Mouse (Mus musculus) intestine, embryonic 16.5 days (tissue): ENCODE data around the gene Tbx10. TPM values are rescaled to one million over a fixed set of nuclear protein-coding genes. Genes with fewer than 3 reads are reported as not detected.
A peak's percentile ranks its signal among the peaks of the same experiment; 100 is the strongest.

Experiments used
- ATAC-seq: fragments of 200-750 bp; cut with Nextera tagmentation; 2 replicates; pipeline ENCODE4 v1.8.0; 2017; ENCODE audit warnings: moderate TSS enrichment, moderate library complexity
- H3K27ac ChIP-seq: fragments of 300-500 bp; sonication (generic); 2 replicates; pipeline ENCODE4 v1.5.1; 2014; ENCODE audit warnings: mild to moderate bottlenecking, low read length
- H3K27me3 ChIP-seq: fragments of 300-500 bp; sonication (generic); replicated peaks from 2 replicates; pipeline ENCODE4 v1.6.1; 2014; ENCODE audit warnings: low read length, control low read depth, mixed read lengths; ENCODE audit not compliant: control insufficient read depth, insufficient read depth
- H3K36me3 ChIP-seq: fragments of 300-500 bp; sonication (generic); 2 replicates; pipeline ENCODE4 v1.6.1; 2014; ENCODE audit warnings: low read length, control low read depth; ENCODE audit not compliant: control insufficient read depth, insufficient read depth
- H3K4me1 ChIP-seq: fragments of 300-500 bp; sonication (generic); 2 replicates; pipeline ENCODE4 v1.6.1; 2014; ENCODE audit warnings: low read length, control low read depth, mixed read lengths; ENCODE audit not compliant: control insufficient read depth, insufficient read depth
- H3K4me2 ChIP-seq: fragments of 300-500 bp; sonication (generic); 2 replicates; pipeline ENCODE4 v1.6.1; 2014; ENCODE audit warnings: low read depth, low read length, control low read depth
- H3K4me3 ChIP-seq: fragments of 300-500 bp; sonication (generic); 2 replicates; pipeline ENCODE4 v1.5.1; 2014; ENCODE audit warnings: mild to moderate bottlenecking, low read length
- H3K9ac ChIP-seq: fragments of 300-500 bp; sonication (generic); 2 replicates; pipeline ENCODE4 v1.6.1; 2014; ENCODE audit warnings: low read depth, low read length
- H3K9me3 ChIP-seq: fragments of 300-500 bp; sonication (generic); 2 replicates; pipeline ENCODE4 v1.6.1; 2016; ENCODE audit warnings: low read length, control low read depth; ENCODE audit not compliant: control insufficient read depth
- WGBS: fragments of 180-500 bp; shearing (Covaris S2); extraction: QIAGEN DNeasy Blood & Tissue Kit; methylation state at CpG from one replicate; pipeline ENCODE4 v1.1.7; 2014; 5-methylcytosine and 5-hydroxymethylcytosine counted together
- polyA plus RNA-seq: library from polyadenylated mRNA; unstranded; fragments of >200 nt; fragmentation: Nextera tagmentation; extraction: Ambion mirVana; gene quantifications from 2 replicates; pipeline ENCODE4 v1.2.1, GENCODE M21; 2015

The Tbx10 gene
- polyA plus RNA-seq: 0.73 and 0.83 TPM in 2 replicates

GRCm38 (mm10) chr19:3992416-3992815 is at the start of gene Tbx10:
Gene Tbx10 (plus strand): TSS chr19:3992752.
- no peak within 1 kb of the TSS for H3K27ac ChIP-seq
- no peaks in the 10 kb centered on the region for H3K9me3 ChIP-seq
- H3K27me3 ChIP-seq: no peaks in the 10 kb centered on the region
- peaks cover 6% of the 10 kb centered on the region for H3K4me1 ChIP-seq
- ATAC-seq: no peak
- no peak within 1 kb of the TSS for H3K4me2 ChIP-seq
- H3K9ac ChIP-seq: peak within 1 kb of the TSS; percentile 38; the same call in 1 of the 2 replicates
- H3K4me3 ChIP-seq: no peak within 1 kb of the TSS
- WGBS: 64% methylated on average over 5 of the region's 5 CpGs
- no peaks in the 10 kb centered on the region; the same call in 1 of the 2 replicates for H3K36me3 ChIP-seq

- peak overlapping the region; percentile 44 for H3K4me2 ChIP-seq
- peak overlapping the region; percentile 23 for H3K4me3 ChIP-seq
- H3K9me3 ChIP-seq: no peaks in the 10 kb centered on the region
- peaks cover 9% of the 10 kb centered on the region; the same call in 1 of the 2 replicates for H3K4me1 ChIP-seq
- no peak overlapping the region for H3K9ac ChIP-seq
- ATAC-seq: peak; percentile 84
- no peaks in the 10 kb centered on the region for H3K36me3 ChIP-seq
- H3K27me3 ChIP-seq: no peaks in the 10 kb centered on the region
- no peak overlapping the region for H3K27ac ChIP-seq
- 21% methylated on average over 27 of the region's 27 CpGs for WGBS
Observed at GRCm38 (mm10) chr19:3942986-3943735, 49.4 kb upstream of the Tbx10 start.

DNA sequence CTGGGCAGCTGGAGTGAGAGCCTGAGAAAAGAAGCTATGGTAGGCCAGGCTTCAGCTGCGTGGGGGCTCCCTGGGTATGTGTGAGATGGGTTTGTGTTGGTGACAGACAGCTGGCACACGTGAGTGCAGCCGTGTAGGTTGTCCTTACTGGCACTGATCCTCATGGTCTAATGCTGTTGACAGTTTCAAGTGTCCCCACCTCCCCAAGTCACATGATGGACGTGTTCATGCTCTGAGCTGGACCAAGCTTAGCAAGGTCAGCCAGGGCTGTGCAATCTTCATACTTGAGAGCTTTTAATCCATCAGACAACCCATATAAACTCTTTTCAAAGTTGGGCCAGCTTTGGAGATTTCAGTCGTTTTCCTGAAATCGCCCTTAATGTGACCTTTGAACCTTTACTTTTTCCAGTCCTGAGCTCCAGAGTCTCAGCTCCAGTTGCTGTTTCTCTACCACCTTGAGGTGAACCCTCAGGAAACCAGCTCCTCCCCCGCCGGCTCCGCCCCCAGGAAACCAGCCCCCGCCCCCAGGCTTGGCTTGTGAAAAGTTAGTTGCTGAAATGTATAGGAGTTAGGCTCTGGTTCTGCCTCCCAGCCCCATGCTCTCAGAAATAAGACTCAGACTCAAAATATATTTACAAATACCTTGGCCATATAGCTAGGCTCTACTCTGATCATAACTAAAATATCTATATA is 46.5 kb upstream of the Tbx10 start:
- Histone ChIP-seq H3K4me2 (no peak overlapping the region), H3K9me3 (no peaks in the 10 kb centered on the region), H3K4me3 (no peak overlapping the region), H3K27ac (no peak overlapping the region), H3K4me1 (peaks cover 9% of the 10 kb centered on the region; the same call in 1 of the 2 replicates), H3K9ac (no peak overlapping the region), H3K27me3 (no peaks in the 10 kb centered on the region), H3K36me3 (no peaks in the 10 kb centered on the region)
- 25% methylated on average over 10 of the region's 10 CpGs for WGBS
- peak; percentile 56; the same call in 1 of the 2 replicates for ATAC-seq

DNA sequence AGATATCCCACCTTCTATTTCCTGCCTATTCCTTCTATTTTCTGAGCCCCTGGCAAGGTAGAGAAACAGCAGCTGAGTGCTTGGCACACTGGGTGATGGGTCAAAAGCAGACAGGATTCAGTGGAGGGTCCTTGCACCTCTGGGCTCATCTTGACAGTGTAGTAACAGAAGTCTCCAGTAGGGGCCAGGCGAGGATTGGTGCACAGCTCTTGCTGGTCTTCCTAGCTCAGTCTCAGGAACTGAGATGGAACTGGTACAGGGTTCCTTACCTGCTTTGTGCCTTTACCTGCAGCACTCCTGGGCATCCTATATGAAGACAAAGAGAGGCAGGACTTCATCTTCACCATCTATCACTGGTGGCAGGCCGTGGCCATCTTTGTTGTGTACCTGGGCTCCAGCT is 45.8 kb upstream of the Tbx10 start:
- H3K4me3 ChIP-seq: no peak overlapping the region
- WGBS: 21% methylated on average over 2 of the region's 2 CpGs
- peak; percentile 67 for ATAC-seq

DNA sequence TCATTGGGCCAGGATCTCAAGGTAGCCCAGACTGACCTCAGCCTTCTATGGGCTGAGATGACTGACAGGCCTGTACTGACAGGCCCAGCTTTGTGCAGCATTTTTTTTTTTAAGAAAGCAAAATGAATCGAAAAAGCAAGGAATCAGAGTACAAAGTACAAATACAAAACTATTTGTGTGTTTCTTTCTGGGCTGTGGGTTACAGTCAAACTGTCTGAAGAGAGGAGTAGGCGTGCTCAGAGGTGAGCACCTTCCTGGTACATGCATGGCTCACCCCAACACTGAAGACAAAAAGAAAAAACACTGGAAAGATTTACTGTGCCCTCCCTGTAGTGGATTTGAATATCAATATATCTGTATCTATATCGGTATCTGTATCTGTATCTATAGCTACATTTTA is 44.7 kb upstream of the Tbx10 start:
- H3K4me2 ChIP-seq: no peak overlapping the region

More for the DNA sequence above, 45.8 kb upstream of the Tbx10 start:
- Histone ChIP-seq H3K4me2 (no peak overlapping the region), H3K27ac (no peak overlapping the region), H3K9me3 (no peaks in the 10 kb centered on the region), H3K9ac (no peak overlapping the region), H3K36me3 (no peaks in the 10 kb centered on the region), H3K27me3 (no peaks in the 10 kb centered on the region), H3K4me1 (peaks cover 9% of the 10 kb centered on the region; the same call in 1 of the 2 replicates)

GRCm38 (mm10) chr19:3948546-3948945 is 44.0 kb upstream of the Tbx10 start:
- H3K36me3 ChIP-seq: no peaks in the 10 kb centered on the region
- no peak overlapping the region for H3K9ac ChIP-seq
- no peaks in the 10 kb centered on the region for H3K9me3 ChIP-seq
- no peak for ATAC-seq
- 0 out of 2 replicates have a peak, but pooled peaks cover 3% of the 10 kb centered on the region for H3K4me1 ChIP-seq
- no peak overlapping the region for H3K4me3 ChIP-seq
- H3K27ac ChIP-seq: no peak overlapping the region
- no peak overlapping the region for H3K4me2 ChIP-seq
- 70% methylated on average over 14 of the region's 14 CpGs for WGBS
- H3K27me3 ChIP-seq: no peaks in the 10 kb centered on the region

More for the DNA sequence above, 44.7 kb upstream of the Tbx10 start:
- no peak overlapping the region for H3K9ac ChIP-seq
- no peaks in the 10 kb centered on the region for H3K27me3 ChIP-seq
- no peaks in the 10 kb centered on the region for H3K9me3 ChIP-seq
- peaks cover 9% of the 10 kb centered on the region; the same call in 1 of the 2 replicates for H3K4me1 ChIP-seq
- ATAC-seq: no peak
- H3K36me3 ChIP-seq: no peaks in the 10 kb centered on the region
- no peak overlapping the region for H3K4me3 ChIP-seq
- WGBS: 82% methylated on average over 3 of the region's 3 CpGs
- no peak overlapping the region for H3K27ac ChIP-seq

- Histone ChIP-seq H3K9ac (no peak overlapping the region), H3K27me3 (no peaks in the 10 kb centered on the region), H3K27ac (no peak overlapping the region), H3K9me3 (no peaks in the 10 kb centered on the region), H3K4me2 (no peak overlapping the region), H3K4me1 (0 out of 2 replicates have a peak, but pooled peaks cover 3% of the 10 kb centered on the region), H3K4me3 (no peak overlapping the region), H3K36me3 (no peaks in the 10 kb centered on the region)
- WGBS: 86% methylated on average over 3 of the region's 3 CpGs
- ATAC-seq: no peak
Observed at GRCm38 (mm10) chr19:3950331-3950730, 42.2 kb upstream of the Tbx10 start.

GRCm38 (mm10) chr19:3951461-3951860 is 41.1 kb upstream of the Tbx10 start:
- H3K9me3 ChIP-seq: no peaks in the 10 kb centered on the region
- no peak overlapping the region for H3K4me3 ChIP-seq
- ATAC-seq: no peak
- peaks cover 3% of the 10 kb centered on the region; the same call in 1 of the 2 replicates for H3K4me1 ChIP-seq
- H3K27me3 ChIP-seq: no peaks in the 10 kb centered on the region
- no peak overlapping the region for H3K27ac ChIP-seq
- H3K4me2 ChIP-seq: no peak overlapping the region
- H3K9ac ChIP-seq: no peak overlapping the region
- no peaks in the 10 kb centered on the region for H3K36me3 ChIP-seq

DNA sequence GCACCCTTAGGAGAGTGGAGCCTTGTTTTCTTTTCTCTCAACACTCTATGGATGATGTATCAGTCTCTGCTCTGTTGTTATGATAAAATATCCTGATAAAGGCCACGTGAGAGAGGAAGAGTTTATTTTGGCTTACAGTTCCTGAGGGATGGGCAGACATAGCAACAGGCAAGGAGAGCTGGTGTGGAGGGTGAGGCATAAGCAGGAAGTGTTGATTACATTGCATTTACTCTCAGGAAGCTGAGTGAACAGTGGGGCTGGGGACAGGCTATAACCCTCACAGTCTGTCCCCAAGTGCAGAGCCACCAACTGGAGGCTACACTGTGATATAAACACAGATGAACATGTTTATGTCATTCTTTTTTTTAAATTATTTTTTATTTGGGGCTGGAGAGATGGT is 40.5 kb upstream of the Tbx10 start:
- no peak for ATAC-seq
- 59% methylated on average over 1 of the region's 1 CpGs for WGBS
- H3K4me3 ChIP-seq: no peak overlapping the region
- no peak overlapping the region for H3K9ac ChIP-seq
- H3K27ac ChIP-seq: no peak overlapping the region
- no peaks in the 10 kb centered on the region for H3K27me3 ChIP-seq
- no peaks in the 10 kb centered on the region for H3K36me3 ChIP-seq
- H3K4me1 ChIP-seq: peaks cover 3% of the 10 kb centered on the region; the same call in 1 of the 2 replicates
- no peak overlapping the region for H3K4me2 ChIP-seq
- H3K9me3 ChIP-seq: no peaks in the 10 kb centered on the region
